Mouse (Mus musculus) gastrocnemius, postnatal 25 days (tissue): ENCODE results near the gene Manf. TPM values are rescaled to one million over a fixed set of nuclear protein-coding genes. Genes with fewer than 3 reads are reported as not detected.

Source experiments
- DNase-seq: peaks from one replicate; pipeline ENCODE4 v3.0.0; 2022
- total RNA-seq, 2 experiments: library from RNA; stranded (reverse); gene quantifications; 1 replicate in 1 of 2; 2 replicates in 1 of 2; pipeline ENCODE4 v1.2.3; 2021

Gene Manf
- total RNA-seq, 2 experiments from 2014 or later = 54.3 to 55.0 TPM

- no peak for DNase-seq
These were observed 6.5 kb downstream of the Manf start for GRCm38 (mm10) chr9:106884996-106885900.

GRCm38 (mm10) chr9:106884306-106884705 lies 7.5 kb downstream of the Manf start:
- DNase-seq = no peak

GRCm38 (mm10) chr9:106883085-106883484 lies 8.7 kb downstream of the Manf start:
- no peak for DNase-seq

- DNase-seq = no peak
These were observed 9.6 kb downstream of the Manf start for GRCm38 (mm10) chr9:106882176-106882575.

GRCm38 (mm10) chr9:106881071-106881755 lies 10.6 kb downstream of the Manf start:
- no peak for DNase-seq

DNA sequence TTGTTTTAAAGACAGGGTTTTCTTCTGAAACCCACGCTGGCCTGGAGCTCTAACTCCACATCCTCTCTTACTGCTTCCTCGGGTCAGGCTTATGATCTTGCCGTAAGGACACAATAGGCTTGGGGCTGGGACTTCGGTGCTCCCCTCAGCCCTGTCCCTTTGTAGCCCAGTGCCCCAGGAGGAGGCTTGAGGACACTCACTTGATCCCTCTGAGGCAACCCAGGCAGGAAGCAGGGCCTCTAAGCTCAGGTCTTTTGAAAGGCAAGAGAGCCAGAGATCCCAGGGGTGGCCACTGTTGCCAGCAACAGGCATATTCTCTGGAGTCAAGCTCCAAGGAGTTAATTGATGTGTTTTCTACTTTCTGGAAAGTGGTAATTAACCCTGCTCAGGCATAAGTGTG lies 12.3 kb downstream of the Manf start:
- no peak for DNase-seq

DNA sequence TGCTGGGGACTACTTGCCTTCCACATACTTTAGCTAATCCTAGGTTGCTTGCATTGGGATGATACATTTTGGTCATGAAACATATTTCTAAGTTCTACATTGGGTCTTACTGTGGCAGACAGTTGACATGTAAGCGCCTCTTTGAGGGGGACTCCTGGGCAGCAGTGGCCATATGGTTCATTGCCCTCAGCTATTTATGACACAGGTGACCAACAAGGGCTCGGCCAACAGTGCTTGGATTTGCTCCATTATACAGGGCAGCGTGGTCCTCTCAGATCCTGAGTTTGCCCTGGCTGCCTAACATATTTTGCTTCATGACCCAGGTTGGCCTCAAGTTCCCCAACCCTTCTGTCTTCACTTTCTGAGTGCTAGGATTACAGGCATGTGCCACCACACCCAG lies 15.1 kb downstream of the Manf start:
- no peak for DNase-seq

GRCm38 (mm10) chr9:106874216-106874615 lies 17.6 kb downstream of the Manf start:
- no peak for DNase-seq

DNA sequence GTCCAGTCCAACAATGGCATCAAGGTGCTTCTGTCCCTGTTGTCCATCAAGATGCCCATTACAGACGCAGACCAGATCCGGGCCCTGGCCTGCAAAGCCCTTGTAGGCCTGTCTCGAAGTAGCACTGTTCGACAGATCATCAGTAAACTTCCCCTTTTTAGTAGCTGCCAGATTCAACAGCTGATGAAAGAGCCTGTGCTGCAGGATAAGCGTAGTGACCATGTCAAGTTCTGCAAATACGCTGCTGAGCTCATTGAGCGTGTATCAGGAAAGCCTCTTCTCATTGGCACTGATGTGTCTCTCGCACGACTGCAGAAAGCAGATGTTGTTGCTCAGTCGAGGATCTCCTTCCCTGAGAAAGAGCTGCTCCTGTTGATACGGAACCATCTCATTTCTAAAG lies 33.7 kb downstream of the Manf start:
- no peak for DNase-seq

- DNase-seq = no peak
These were observed 35.1 kb downstream of the Manf start for GRCm38 (mm10) chr9:106856664-106857063.

- no peak for DNase-seq
These were observed 49.0 kb downstream of the Manf start for GRCm38 (mm10) chr9:106842800-106843199.

DNA sequence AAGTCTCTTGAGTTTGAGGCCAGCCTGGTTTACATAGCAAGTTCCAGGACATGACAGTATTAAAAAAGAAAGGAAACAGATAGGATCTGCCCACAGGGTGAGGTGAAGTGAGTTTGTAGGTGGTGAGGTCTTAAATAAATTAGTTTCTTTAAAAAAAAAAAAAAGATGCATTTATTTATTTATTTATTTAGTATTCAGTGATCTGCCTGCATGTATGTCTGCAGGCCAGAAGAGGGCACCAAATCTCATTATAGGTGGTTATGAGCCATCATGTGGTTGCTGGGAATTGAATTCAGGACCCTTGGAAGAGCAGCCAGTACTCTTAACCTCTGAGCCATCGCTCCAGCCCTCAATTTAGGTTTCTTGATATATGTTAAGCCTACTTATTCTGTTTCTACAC lies 51.2 kb downstream of the Manf start:
- DNase-seq = no peak

DNA sequence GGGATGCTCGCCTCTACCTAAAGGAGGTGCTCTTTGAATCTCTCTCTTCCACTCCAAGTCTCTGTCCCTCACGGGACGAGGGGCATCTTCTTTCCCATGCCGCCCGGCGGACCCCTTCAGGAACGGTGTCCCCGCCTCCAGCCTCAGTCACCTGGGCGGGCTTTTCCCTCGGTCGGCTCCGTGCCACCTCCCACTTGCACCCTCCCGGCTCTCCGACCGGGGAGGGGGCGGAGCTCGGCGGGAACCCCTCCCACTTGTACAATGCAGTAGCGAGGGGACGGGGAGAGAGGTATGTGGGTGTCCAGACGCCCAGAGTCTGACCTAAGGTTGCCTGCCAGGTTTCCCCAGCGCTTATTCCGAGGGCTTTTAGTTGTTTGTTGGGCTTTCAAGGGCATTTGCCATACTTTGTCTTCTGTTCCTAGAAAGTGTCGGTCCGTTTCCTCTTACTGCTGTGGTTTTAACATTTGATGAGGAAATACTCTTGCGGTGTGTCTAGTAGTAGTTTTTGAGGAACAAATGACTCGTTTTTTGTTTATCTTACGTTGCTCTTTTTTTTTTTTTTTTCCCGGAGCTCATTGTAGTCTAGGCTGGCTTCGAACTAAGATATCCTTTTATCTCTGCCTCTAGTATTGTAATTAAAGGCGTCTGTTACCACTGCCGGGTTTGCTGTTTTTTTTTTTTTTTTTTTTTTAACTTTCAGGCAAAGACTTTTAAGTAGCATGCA lies 69.2 kb downstream of the Manf start:
- peak; percentile 80 for DNase-seq

DNA sequence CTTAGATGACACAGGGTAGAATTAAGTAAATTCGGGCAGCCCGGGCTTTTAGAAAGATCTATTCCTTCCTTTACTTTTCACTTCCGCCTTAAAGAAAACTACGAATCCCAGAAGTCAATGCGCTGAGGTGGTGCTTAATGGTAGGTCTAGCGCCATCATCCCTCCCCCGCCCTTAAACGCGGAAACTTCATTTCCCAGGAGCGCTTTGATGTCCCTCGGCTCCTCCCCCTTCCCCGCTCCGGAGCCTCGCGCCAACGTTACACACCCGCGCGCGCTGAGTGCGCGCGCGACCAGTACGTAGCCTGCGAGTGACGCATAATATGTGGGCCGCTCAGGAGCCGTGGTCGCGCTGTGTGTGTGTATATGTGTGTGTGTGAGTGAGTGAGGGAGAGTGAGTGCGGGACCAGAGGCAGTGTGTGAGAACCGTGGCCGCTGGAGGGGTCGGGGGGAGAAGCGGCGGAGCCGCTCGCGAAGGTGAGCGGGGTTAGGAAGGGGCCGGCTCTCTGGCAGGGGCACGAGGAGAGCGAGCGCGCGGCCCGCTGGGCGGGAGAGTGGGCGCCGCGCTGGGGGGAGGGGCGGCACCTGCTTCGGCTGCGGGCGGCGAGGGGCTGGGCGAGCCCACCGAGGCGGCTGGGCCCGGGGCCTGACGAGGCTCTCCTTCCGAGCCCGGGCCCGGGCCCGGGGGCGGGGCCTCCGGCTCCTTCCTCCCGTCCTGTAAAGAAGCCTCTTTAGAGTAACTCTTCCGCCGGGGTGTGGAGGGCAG lies 70.0 kb downstream of the Manf start, which contains the start of gene Dcaf1:
Gene Dcaf1, plus strand, starts transcription at position 257 of the 763 bp plus-strand sequence.
- DNase-seq = peak; percentile 93

DNA sequence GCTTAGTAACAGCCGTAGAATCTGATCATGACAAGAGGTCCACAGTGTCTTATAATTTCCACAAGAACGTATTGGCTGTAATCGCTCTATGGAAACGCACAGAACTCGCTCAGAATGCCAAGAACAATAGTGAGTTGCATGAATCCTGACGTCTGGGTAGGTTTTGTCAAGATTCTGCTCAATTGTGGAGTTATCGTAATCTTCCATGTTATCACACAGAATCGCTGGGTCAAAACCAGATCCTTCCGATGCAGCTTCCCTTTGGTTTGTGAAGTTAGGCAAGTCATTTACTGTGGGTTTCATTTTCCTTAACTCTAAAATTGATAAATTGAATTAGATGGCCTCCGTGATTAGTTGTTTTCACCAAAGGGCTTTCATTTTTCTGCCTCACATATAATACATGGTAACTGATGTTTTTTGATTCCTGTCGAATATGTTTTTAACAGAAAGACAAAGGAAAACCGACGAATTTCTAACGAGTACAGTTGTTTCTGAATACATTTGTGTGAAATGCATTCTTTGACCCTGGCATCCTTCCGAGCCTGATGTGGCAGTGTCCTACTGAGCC lies 70.6 kb downstream of the Manf start:
- no peak for DNase-seq

DNA sequence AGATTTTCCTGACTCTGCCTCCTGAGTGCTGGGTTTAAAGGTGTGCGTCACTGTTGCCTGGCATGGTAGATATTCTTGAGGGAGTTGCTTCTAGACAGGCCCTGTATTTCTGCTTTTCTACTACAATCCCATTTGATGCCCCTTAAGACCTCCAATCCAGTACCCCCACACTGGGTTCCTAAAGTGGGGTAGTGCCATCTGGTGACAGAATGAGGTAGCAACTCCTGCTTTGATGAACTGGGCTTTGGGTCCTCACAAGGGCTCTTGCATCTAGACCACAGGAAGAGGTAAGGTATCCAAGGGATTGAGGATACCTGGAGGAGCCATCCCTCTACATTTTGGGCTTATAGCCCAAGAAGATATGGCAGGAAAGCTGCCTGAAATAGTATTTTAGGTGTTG lies 72.6 kb downstream of the Manf start:
- DNase-seq = no peak

GRCm38 (mm10) chr9:106818191-106818590 lies 73.6 kb downstream of the Manf start:
- no peak for DNase-seq

DNA sequence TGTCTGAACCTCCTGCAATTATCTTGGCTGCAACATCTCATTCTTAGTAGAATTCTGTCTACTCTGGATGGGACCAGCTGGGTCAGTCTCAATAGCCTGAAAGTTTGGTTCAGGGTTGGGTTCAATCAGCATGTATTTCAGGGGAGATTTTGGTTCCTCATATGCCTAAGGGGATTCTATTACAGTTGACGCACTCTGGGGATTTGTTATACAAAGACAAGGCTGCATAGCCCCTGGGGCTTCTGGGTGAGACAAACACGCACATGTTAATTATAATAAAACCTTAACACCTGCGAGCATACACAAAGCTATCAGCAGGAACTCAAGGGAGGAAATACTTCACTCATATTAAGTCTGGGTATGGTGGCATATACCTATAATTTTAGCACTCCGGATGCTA lies 85.3 kb downstream of the Manf start:
- DNase-seq = no peak

DNA sequence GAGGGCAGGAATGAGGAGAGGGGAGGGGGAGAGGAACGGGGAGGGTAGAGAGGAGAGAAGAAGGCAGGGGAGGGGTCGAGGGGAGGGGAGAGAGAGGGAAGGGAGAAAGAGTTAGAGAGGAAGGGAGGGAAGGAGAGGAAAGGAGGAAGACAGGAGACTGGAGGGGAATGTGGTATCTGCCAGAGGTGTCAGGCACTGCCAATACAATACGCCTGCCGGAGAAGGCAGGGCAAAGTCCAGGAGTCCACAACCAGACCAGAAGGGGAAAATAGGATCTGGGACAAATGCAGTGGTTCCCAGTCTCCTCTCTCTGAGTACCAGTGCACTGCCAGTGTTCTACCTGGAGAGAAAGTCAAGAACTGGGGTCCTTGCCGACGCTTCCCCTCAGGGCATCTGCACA lies 100.9 kb downstream of the Manf start:
- no peak for DNase-seq

- no peak for DNase-seq
These were observed 102.4 kb downstream of the Manf start for GRCm38 (mm10) chr9:106789363-106789762.

GRCm38 (mm10) chr9:106788812-106789321 lies 102.9 kb downstream of the Manf start, which contains the start of gene Rad54l2:
Rad54l2 (minus strand) TSS chr9:106789194.
- peak; percentile 83 for DNase-seq
